8 mouse cellular contexts compared by ENCODE assay signal in genomic region chr1:167393683-167394492, GRCm38 (mm10). TPM values are rescaled to one million over a fixed set of nuclear protein-coding genes. Genes with fewer than 3 reads are reported as not detected.
DNase-seq lines count a peak whose midpoint lies in the region; ATAC-seq and TF ChIP-seq lines count a peak whose summit lies in the region.

Gene Mgst3 (minus strand): TSS chr1:167393841.

- peak; percentile 81 for ATAC-seq in common myeloid progenitor, adult 5-6 weeks (replicated peaks; ENCODE audit: low read depth, poor library complexity, severe bottlenecking)
- ATAC-seq in hindbrain, postnatal 0 days: peak; percentile 95
- peak; percentile 87 for ATAC-seq in megakaryocyte, adult 5-6 weeks (ENCODE audit: poor library complexity, severe bottlenecking)

- peak within 1 kb of the TSS; percentile 82 for H3K4me3 ChIP-seq in gastrocnemius, adult 2 months
- peak within 1 kb of the TSS; percentile 66 for H3K4me3 ChIP-seq in hindbrain, postnatal 0 days (ENCODE audit: low read length)
- peak within 1 kb of the TSS; percentile 75 for H3K4me3 ChIP-seq in left cerebral cortex, adult 2 months

- H3K4me2 ChIP-seq in hindbrain, postnatal 0 days (ENCODE audit: low read depth, low read length): peak within 1 kb of the TSS; percentile 94

- no peaks in the 10 kb centered on the region for H3K27me3 ChIP-seq in hindbrain, postnatal 0 days (ENCODE audit: insufficient read depth, low read length)

- DNase-seq in ZHBTc4 (ENCODE audit: low read depth, low spot score): peak; percentile 97
- peak; percentile 96 for DNase-seq in gastrocnemius, adult 2 months
- DNase-seq in hindbrain, postnatal 0 days (ENCODE audit: low spot score): peak; percentile 98
- peak; percentile 93 to 95 for DNase-seq in left cerebral cortex, adult 2 months (ENCODE audit: extremely low spot score in 1 of 2, low spot score in 2 of 2)
- peak; percentile 97 to 98 for DNase-seq in right cerebral cortex, adult 2 months (ENCODE audit: low spot score in 2 of 2)
- peak; percentile 97 for DNase-seq in urinary bladder, postnatal 14 days (ENCODE audit: low spot score)

- intact Hi-C loops in gastrocnemius, adult 2 months (cut with DNase I): loop anchor here (1.0 kb wide), 1 partner anchor 24 kb away; no protein-coding TSS in a partner anchor
- intact Hi-C loops in left cerebral cortex, adult 2 months (cut with DNase I): loop anchor here (1.0 to 5.0 kb wide), 2 partner anchors 24 to 172 kb away; no protein-coding TSS in a partner anchor

- under 1% methylated on average over 45 of the region's 45 CpGs for WGBS in hindbrain, postnatal 0 days

- peak within 1 kb of the TSS; percentile 95 for H3K27ac ChIP-seq in gastrocnemius, adult 2 months
- H3K27ac ChIP-seq in hindbrain, postnatal 0 days: peak within 1 kb of the TSS; percentile 71
- H3K27ac ChIP-seq in left cerebral cortex, adult 2 months: peak within 1 kb of the TSS; percentile 82

- H3K4me1 ChIP-seq in hindbrain, postnatal 0 days (ENCODE audit: insufficient read depth, low read length): peaks cover 5% of the 10 kb centered on the region; the same call in 1 of the 2 replicates

- H3K9me3 ChIP-seq in hindbrain, postnatal 0 days (ENCODE audit: low read length): no peaks in the 10 kb centered on the region

- no peaks in the 10 kb centered on the region for H3K36me3 ChIP-seq in hindbrain, postnatal 0 days (ENCODE audit: insufficient read depth, low read length)

- peak within 1 kb of the TSS; percentile 59 for H3K9ac ChIP-seq in hindbrain, postnatal 0 days (replicated peaks; ENCODE audit: low read length)

- TF ChIP-seq CTCF in gastrocnemius, adult 2 months (IDR thresholded peaks at IDR 0.05): peak; percentile 76
- peak; percentile 71 for TF ChIP-seq CTCF in hindbrain, postnatal 0 days (IDR thresholded peaks at IDR 0.05; ENCODE audit: low read depth)
- TF ChIP-seq CTCF in left cerebral cortex, adult 2 months (IDR thresholded peaks at IDR 0.05): peak; percentile 71

RNA-seq across cellular contexts. Expression of gene Mgst3, which starts in this region (rescaled TPM):
- 10.4 and 10.7 TPM in 2 replicates for total RNA-seq in common myeloid progenitor, adult 5-6 weeks (2017)
- total RNA-seq in gastrocnemius, adult 2 months (2021): 100 to 1,000 TPM; 147 to 151 TPM
- 364 and 397 TPM in 2 replicates for total RNA-seq in hindbrain, postnatal 0 days (2014; rRNA removed)
- 291 and 316 TPM in 2 replicates for polyA plus RNA-seq in hindbrain, postnatal 0 days (2015; fragmentation: Nextera tagmentation; extraction: Ambion mirVana)
- 10 to 100 TPM; 93.9 to 94.5 TPM for total RNA-seq in left cerebral cortex, adult 2 months (2021)
- total RNA-seq in megakaryocyte, adult 5-6 weeks (2015): 21.8 and 27.7 TPM in 2 replicates
- total RNA-seq in megakaryocyte, adult 5-6 weeks (2017): 20.5 and 31.2 TPM in 2 replicates

Comparison
In these comparisons a context has a peak if more than half of its experiments do, and no peak if none do; other contexts are left out.
1. Peak in every context shown above with its lines: DNase-seq, ATAC-seq, H3K4me3 ChIP-seq and H3K27ac ChIP-seq.